Mouse (Mus musculus) gastrocnemius, adult 18-20 months (tissue): ENCODE measurements around the gene Sgta. TPM values are rescaled to one million over a fixed set of nuclear protein-coding genes. Genes with fewer than 3 reads are reported as not detected.

ENCODE experiments used
- DNase-seq: peaks from one replicate; pipeline ENCODE4 v3.0.0; 2021; ENCODE audit warnings: low spot score
- total RNA-seq, 2 experiments: library from RNA; stranded (reverse); gene quantifications; 2 replicates each; pipeline ENCODE4 v1.2.3; 2021

Gene Sgta
- total RNA-seq, 2 experiments from 2014 or later: 101 to 103 TPM

- no peak for DNase-seq
These were observed 39.8 kb downstream of the Sgta start for GRCm38 (mm10) chr10:81020207-81020606.

GRCm38 (mm10) chr10:81019687-81020086 is 40.3 kb downstream of the Sgta start:
- no peak for DNase-seq

GRCm38 (mm10) chr10:81018326-81018725 is 41.7 kb downstream of the Sgta start:
- no peak for DNase-seq

GRCm38 (mm10) chr10:81016645-81017044 is 43.3 kb downstream of the Sgta start:
- peak; percentile 63 for DNase-seq

GRCm38 (mm10) chr10:81015666-81016065 is 44.3 kb downstream of the Sgta start:
- DNase-seq: no peak

GRCm38 (mm10) chr10:81014393-81015384 is 45.3 kb downstream of the Sgta start, which contains the start of gene Gng7:
TSS of gene Gng7 (minus strand) at chr10:81014945.
- DNase-seq: peak; percentile 99

- no peak for DNase-seq
These were observed 49.1 kb downstream of the Sgta start for GRCm38 (mm10) chr10:81010851-81011250.

- DNase-seq: no peak
These were observed 52.7 kb downstream of the Sgta start for GRCm38 (mm10) chr10:81007240-81007639.

- no peak for DNase-seq
These were observed 53.8 kb downstream of the Sgta start for GRCm38 (mm10) chr10:81006005-81006677.

GRCm38 (mm10) chr10:81001161-81001560 is 58.8 kb downstream of the Sgta start:
- DNase-seq: no peak

- no peak for DNase-seq
These were observed 59.6 kb downstream of the Sgta start for GRCm38 (mm10) chr10:81000197-81001062.

GRCm38 (mm10) chr10:80999362-81000196 is 60.4 kb downstream of the Sgta start:
- DNase-seq: peak; percentile 86

GRCm38 (mm10) chr10:80998778-80999177 is 61.2 kb downstream of the Sgta start:
- DNase-seq: no peak

- no peak for DNase-seq
These were observed 62.0 kb downstream of the Sgta start for GRCm38 (mm10) chr10:80998021-80998420.

GRCm38 (mm10) chr10:80997332-80997731 is 62.6 kb downstream of the Sgta start:
- DNase-seq: no peak

GRCm38 (mm10) chr10:80996501-80996900 is 63.5 kb downstream of the Sgta start:
- no peak for DNase-seq

- peak; percentile 84 for DNase-seq
These were observed 64.8 kb downstream of the Sgta start for GRCm38 (mm10) chr10:80995091-80995632.

- no peak for DNase-seq
These were observed 65.4 kb downstream of the Sgta start for GRCm38 (mm10) chr10:80994621-80995020.
